Mouse (Mus musculus): ENCODE measurements around the gene Oaz3. TPM values are rescaled to one million over a fixed set of nuclear protein-coding genes. Genes with fewer than 3 reads are reported as not detected.

Oaz3 gene
- polyA plus RNA-seq, 1 experiment from 2014 or later, result 1.0 TPM

Other genes with a start within 250 kb of the Oaz3 start
- not detected in 2 replicates for gene Gm5286, start 247.2 kb downstream of the Oaz3 start, polyA plus RNA-seq (2016; fragmentation: Nextera tagmentation; extraction: Ambion mirVana)
- not detected in 2 replicates for gene Gm4778, start 179.9 kb downstream of the Oaz3 start, polyA plus RNA-seq (2016; fragmentation: Nextera tagmentation; extraction: Ambion mirVana)
- gene Them4, start 133.8 kb downstream of the Oaz3 start, polyA plus RNA-seq (2016; fragmentation: Nextera tagmentation; extraction: Ambion mirVana), result 11.9 and 12.5 TPM in 2 replicates
- 0.31 and 0.32 TPM in 2 replicates for gene Them5, start 101.8 kb downstream of the Oaz3 start, polyA plus RNA-seq (2016; fragmentation: Nextera tagmentation; extraction: Ambion mirVana)
- gene C2cd4d, start 81.5 kb downstream of the Oaz3 start, polyA plus RNA-seq (2016; fragmentation: Nextera tagmentation; extraction: Ambion mirVana), result 0.87 and 1.8 TPM in 2 replicates
- gene Rorc, start 71.1 kb downstream of the Oaz3 start, polyA plus RNA-seq (2016; fragmentation: Nextera tagmentation; extraction: Ambion mirVana), result 1.3 and 2.0 TPM in 2 replicates
- gene Lingo4, start 45.4 kb downstream of the Oaz3 start, polyA plus RNA-seq (2016; fragmentation: Nextera tagmentation; extraction: Ambion mirVana), result 0.78 and 0.82 TPM in 2 replicates
- 67.2 and 67.8 TPM in 2 replicates for gene Tdrkh, start 30.6 kb downstream of the Oaz3 start, polyA plus RNA-seq (2016; fragmentation: Nextera tagmentation; extraction: Ambion mirVana)
- gene Mrpl9, start 597 bp downstream of the Oaz3 start, polyA plus RNA-seq (2016; fragmentation: Nextera tagmentation; extraction: Ambion mirVana), result 63.2 and 63.9 TPM in 2 replicates
- 218 and 251 TPM in 2 replicates for gene Celf3, start 34.4 kb upstream of the Oaz3 start, polyA plus RNA-seq (2016; fragmentation: Nextera tagmentation; extraction: Ambion mirVana)
- gene Riiad1, start 36.4 kb upstream of the Oaz3 start, polyA plus RNA-seq (2016; fragmentation: Nextera tagmentation; extraction: Ambion mirVana), result 18.1 and 19.7 TPM in 2 replicates
- 67.5 and 70.5 TPM in 2 replicates for gene Snx27, start 138.8 kb upstream of the Oaz3 start, polyA plus RNA-seq (2016; fragmentation: Nextera tagmentation; extraction: Ambion mirVana)
- not detected in 2 replicates for gene Gm10972, start 199.2 kb upstream of the Oaz3 start, polyA plus RNA-seq (2016; fragmentation: Nextera tagmentation; extraction: Ambion mirVana)
- 3.2 TPM in 2 replicates for gene Tuft1, start 215.0 kb upstream of the Oaz3 start, polyA plus RNA-seq (2016; fragmentation: Nextera tagmentation; extraction: Ambion mirVana)
- gene Selenbp2, start 249.6 kb upstream of the Oaz3 start, polyA plus RNA-seq (2016; fragmentation: Nextera tagmentation; extraction: Ambion mirVana), result 0.22 and 0.46 TPM in 2 replicates